Mouse (Mus musculus) adrenal gland, postnatal 4 days (tissue): ENCODE results near the gene 4933416C03Rik. TPM values are rescaled to one million over a fixed set of nuclear protein-coding genes. Genes with fewer than 3 reads are reported as not detected.

ENCODE experiments used
- DNase-seq, 2 experiments: peaks; one replicate each; pipeline ENCODE4 v3.0.0; 2021 to 2022; ENCODE audit warnings: low spot score in 2 of 2, mixed read lengths in 2 of 2
- total RNA-seq, 2 experiments: library from RNA; stranded (reverse); gene quantifications; 2 replicates each; pipeline ENCODE4 v1.2.3; 2021

Gene 4933416C03Rik
- total RNA-seq, 2 experiments from 2014 or later = not detected

DNA sequence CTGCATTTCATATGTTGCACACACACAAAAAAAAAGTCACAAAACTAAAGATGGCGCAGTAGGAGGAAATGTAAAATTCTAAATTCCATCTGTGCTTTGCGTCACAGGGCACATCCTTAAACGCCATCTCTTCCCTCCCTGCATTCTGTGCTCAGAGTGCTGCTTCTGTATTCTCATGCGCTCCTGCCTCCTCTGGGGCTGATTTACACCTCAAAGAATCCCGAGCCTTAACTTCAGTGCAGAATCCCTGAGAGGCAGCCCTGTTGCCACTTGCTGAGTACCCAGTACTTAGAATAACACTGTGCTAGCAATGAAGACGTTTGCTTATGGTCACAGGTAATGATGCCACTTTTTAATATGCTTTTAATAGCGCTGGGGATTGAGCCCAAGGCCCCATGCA, 34.3 kb downstream of the 4933416C03Rik start:
- DNase-seq = no peak

DNA sequence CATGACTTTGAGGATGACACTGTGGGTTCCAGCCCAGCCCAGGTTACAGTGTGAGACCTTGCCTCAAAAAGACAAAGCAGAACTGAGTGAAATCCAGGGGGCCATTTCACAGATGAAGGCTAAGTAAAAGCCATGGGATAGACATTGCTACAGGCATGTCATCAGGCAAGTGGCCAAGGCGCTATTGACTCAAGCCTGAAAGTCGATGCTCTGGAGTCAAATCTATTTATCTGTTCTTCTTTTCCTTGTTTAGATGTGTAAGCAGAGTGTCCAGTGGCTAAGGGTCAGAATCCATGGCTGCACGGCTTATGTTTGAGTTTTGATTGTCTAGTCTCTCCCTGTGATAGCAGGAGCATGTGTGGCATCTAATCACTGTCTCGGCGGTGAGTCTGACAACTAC, 35.1 kb downstream of the 4933416C03Rik start:
- no peak for DNase-seq

DNA sequence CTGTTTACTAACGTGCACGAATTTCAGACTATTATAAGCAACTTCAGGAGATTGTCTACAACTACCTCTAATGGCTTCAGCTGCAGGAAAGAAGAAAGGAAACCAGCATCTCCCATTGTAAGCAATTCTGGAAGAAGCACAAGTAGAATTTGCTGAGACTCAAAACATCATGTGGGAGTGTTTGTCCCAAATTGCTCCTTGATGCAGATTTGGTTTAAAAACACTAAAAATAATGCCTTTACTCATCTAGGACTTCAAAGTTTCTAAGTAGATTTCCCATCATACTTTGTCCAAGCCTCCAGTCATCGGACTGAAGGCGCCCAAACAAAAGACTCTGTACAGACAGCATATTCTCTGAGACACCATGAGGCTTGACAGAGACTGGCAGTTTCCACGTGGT, 37.8 kb downstream of the 4933416C03Rik start:
- DNase-seq = no peak

Other genes starting within 250 kb of the 4933416C03Rik start
- gene Ptprr, start 95.7 kb downstream of the 4933416C03Rik start, total RNA-seq = 10 to 100 TPM; 12.1 to 12.9 TPM
- gene Ptprb, start 161.6 kb upstream of the 4933416C03Rik start, total RNA-seq = 10 to 100 TPM; 35.0 to 35.5 TPM